Mouse (Mus musculus): ENCODE measurements around the gene Pate2. TPM values are rescaled to one million over a fixed set of nuclear protein-coding genes. Genes with fewer than 3 reads are reported as not detected.

Pate2 gene
- total RNA-seq, 4 experiments from 2014 or later, result not detected

- no peak for DNase-seq (ENCODE audit: low spot score in 2 of 2)
These were observed 137.2 kb downstream of the Pate2 start for GRCm38 (mm10) chr9:35707265-35707664.

Other genes starting within 250 kb of the Pate2 start
- gene Cdon, start 149.2 kb upstream of the Pate2 start, total RNA-seq (2022), result 10 to 100 TPM; 12.1 to 14.2 (median 13.1) TPM
- not detected for gene Gm1113, start 52.0 kb upstream of the Pate2 start, total RNA-seq (2022)
- gene Ddx25, start 11.8 kb upstream of the Pate2 start, total RNA-seq (2022), result not detected
- 10 to 100 TPM in 1 of 4 experiments, 1 to 10 TPM in 3; 7.8 to 11.1 (median 9.2) TPM for gene Pus3, start 11.7 kb upstream of the Pate2 start, total RNA-seq (2022)
- 1 to 10 TPM in 1 of 4 experiments, under 1 TPM in 3; 0.48 to 1.0 (median 0.93) TPM for gene Hyls1, start 114 bp downstream of the Pate2 start, total RNA-seq (2022)
- gene Pate4, start 41.7 kb downstream of the Pate2 start, total RNA-seq (2022), result not detected
- gene Pate3, start 77.9 kb downstream of the Pate2 start, total RNA-seq (2022), result not detected
- not detected for gene Pate1, start 117.1 kb downstream of the Pate2 start, total RNA-seq (2022)
- gene Gm17677, start 170.8 kb downstream of the Pate2 start, total RNA-seq (2022), result not detected
- gene Gm17727, start 207.8 kb downstream of the Pate2 start, total RNA-seq (2022), result not detected
- gene Gm27235, start 219.8 kb downstream of the Pate2 start, total RNA-seq (2022), result not detected
- not detected for gene D730048I06Rik, start 219.8 kb downstream of the Pate2 start, total RNA-seq (2022)

All from gastrocnemius, adult 8-10 months (tissue).